Mouse (Mus musculus) bone marrow, adult 2 months (tissue): ENCODE measurements around the gene Wdr75.

Experiments used
- CTCF ChIP-seq: fragments of 200-500 bp; IDR thresholded peaks from 2 replicates; pipeline ENCODE4 v1.5.1; 2011; ENCODE audit warnings: low read length, control low read depth; ENCODE audit not compliant: control insufficient read depth, insufficient read depth
- POLR2A ChIP-seq: fragments of 200-500 bp; IDR thresholded peaks from 2 replicates; pipeline ENCODE4 v1.6.1; 2011; ENCODE audit warnings: low read depth, mild to moderate bottlenecking, control low read depth, low read length, borderline replicate concordance; ENCODE audit not compliant: control insufficient read depth

DNA sequence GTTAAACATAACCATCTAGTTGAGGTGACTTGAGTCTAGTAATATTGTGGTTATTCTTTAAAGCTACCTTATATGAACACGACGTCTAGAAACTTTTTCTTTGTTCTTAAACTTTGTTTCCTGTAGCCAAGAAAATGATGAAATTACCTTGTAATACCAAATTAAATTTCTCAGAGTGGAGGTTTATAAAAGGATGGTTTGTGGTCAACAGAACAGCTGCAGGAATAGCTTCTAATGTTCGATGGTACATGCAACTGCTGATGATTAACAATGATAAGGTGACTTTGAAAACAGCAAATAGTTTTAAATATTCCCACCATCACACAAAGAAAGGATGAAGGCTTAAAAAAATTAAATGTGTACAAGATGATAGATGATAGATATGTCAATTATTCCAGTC is 30.7 kb downstream of the Wdr75 start:
- TF ChIP-seq POLR2A (no peak), CTCF (no peak)
